Mouse (Mus musculus): ENCODE results near the gene Mroh2a. TPM values are rescaled to one million over a fixed set of nuclear protein-coding genes. Genes with fewer than 3 reads are reported as not detected.

The Mroh2a gene
- polyA plus RNA-seq, 1 experiment from 2014 or later, result 1.9 TPM

DNA sequence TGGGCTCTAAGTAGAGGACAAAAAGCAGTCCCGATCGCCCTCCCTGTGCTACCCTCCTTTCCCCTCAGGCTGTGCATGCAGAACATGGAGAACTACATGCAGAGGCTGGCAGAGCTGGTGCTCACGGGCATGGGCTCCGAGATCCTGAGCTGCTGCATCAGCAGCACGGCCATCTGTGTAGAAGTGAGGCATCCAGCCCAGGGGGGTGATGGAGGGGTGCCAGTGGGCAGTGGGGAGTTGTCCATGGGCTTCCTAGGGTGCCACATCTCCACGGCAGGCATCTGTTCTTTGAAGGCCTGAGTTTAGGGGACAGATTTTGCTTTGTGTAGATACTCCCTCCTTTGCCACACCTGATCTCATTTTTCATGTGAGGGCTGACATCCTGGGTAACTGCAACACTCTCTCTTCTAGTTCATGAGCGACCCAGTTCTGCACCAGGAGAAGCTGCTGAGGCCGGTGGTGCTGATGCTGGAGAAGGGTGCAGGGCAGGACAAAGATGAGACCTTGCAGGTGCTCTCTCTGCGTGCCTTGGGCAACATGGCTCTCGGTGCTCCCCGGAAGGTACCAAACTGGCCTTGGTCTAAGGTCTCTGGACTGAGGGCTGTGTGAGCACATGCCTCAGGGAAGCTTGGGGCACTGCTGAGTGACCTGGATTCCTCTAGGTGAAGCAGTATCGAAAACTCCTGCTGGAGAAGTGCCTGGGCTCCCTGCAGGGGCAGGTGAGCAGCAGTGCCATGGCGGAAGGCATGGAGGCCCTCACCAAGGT lies 29.4 kb downstream of the Mroh2a start:
- ATAC-seq (ENCODE audit: insufficient number of reproducible peaks, low FRiP score, low TSS enrichment, low read depth) (no peak), DNase-seq (ENCODE audit: low spot score) (no peak)
- Histone ChIP-seq H3K9me3 (ENCODE audit: control insufficient read depth, low read length) (peaks cover 79% of the 10 kb centered on the region), H3K4me3 (ENCODE audit: low read depth, low read length) (no peak overlapping the region), H3K27me3 (ENCODE audit: control insufficient read depth, insufficient read depth, low read length) (no peaks in the 10 kb centered on the region), H3K9ac (ENCODE audit: low read length) (no peak overlapping the region), H3K4me1 (ENCODE audit: control insufficient read depth, insufficient read depth, low read length) (no peaks in the 10 kb centered on the region), H3K36me3 (ENCODE audit: control insufficient read depth, insufficient read depth, low read length) (peaks cover 6% of the 10 kb centered on the region), H3K4me2 (ENCODE audit: low read depth, severe bottlenecking) (no peak overlapping the region), H3K27ac (replicated peaks; ENCODE audit: low read depth, low read length) (no peak overlapping the region)
- WGBS, result 81% methylated on average over 13 of the region's 13 CpGs

DNA sequence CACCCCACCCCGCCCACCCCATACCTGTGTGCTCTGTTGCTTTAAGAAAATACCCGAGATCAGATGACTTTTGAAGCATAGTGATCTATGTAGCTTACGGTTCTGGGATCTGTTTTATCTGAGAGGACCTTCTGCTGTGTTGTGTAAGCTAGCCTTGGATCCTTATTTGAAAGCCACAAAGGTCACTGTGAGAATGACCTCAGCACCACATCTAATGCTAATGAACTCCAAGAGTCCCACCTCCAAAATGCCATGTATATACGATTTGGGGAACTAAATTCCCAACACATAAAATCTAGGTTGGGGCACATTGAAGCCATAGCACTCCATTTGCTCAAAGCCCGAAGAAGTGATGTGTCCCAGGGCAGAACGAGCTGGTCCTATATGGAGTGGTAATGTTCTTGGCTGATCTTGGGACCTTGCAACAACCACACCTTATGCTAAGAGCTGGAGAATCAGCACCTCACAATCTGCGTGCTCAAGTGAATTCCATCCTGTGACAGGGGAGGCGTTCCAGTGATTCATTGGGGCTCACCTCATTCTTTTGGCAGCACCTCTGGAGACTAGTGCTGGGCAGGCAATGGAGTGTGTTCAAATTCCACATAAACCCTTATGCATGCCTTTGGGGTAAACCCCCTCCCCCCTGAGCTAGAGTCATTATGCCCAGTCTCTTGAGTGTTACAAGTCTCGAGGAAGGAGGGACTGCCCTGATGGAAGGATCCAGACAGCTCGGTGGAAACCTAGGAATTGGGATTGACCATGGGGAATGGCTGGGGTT lies 30.3 kb downstream of the Mroh2a start:
- H3K9ac ChIP-seq (ENCODE audit: low read length), result no peak overlapping the region
- H3K4me1 ChIP-seq (ENCODE audit: control insufficient read depth, insufficient read depth, low read length), result no peaks in the 10 kb centered on the region
- no peak overlapping the region for H3K4me3 ChIP-seq (ENCODE audit: low read depth, low read length)
- peaks cover 78% of the 10 kb centered on the region for H3K9me3 ChIP-seq (ENCODE audit: control insufficient read depth, low read length)
- H3K36me3 ChIP-seq (ENCODE audit: control insufficient read depth, insufficient read depth, low read length), result peaks cover 12% of the 10 kb centered on the region
- no peaks in the 10 kb centered on the region for H3K27me3 ChIP-seq (ENCODE audit: control insufficient read depth, insufficient read depth, low read length)
- no peak for DNase-seq (ENCODE audit: low spot score)
- H3K4me2 ChIP-seq (ENCODE audit: low read depth, severe bottlenecking), result no peak overlapping the region
- H3K27ac ChIP-seq (replicated peaks; ENCODE audit: low read depth, low read length), result no peak overlapping the region
- 78% methylated on average over 10 of the region's 10 CpGs for WGBS
- ATAC-seq (ENCODE audit: insufficient number of reproducible peaks, low FRiP score, low TSS enrichment, low read depth), result no peak

DNA sequence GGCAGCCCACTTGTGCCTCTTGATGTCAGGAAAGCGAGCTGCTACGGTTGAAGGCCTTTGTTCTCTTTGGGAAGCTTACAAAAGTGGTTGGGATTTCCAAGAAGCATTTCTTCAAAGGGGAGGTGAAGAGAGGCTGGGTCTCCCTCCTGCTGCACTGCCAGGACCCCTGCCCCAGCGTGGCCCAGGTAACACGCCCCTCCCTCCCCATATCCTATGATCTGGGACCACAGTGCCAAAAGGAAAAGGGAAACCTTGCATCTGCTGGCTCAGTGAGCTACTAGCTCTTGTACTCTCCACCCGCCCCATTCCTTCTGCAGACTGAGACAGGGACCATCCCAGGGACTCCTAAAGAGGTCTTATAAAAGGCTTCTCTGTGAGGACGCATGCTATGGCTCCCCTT lies 30.9 kb downstream of the Mroh2a start:
- H3K9me3 ChIP-seq (ENCODE audit: control insufficient read depth, low read length), result peaks cover 77% of the 10 kb centered on the region
- ATAC-seq (ENCODE audit: insufficient number of reproducible peaks, low FRiP score, low TSS enrichment, low read depth) (no peak), DNase-seq (ENCODE audit: low spot score) (no peak)
- H3K27ac ChIP-seq (replicated peaks; ENCODE audit: low read depth, low read length), result no peak overlapping the region
- H3K4me2 ChIP-seq (ENCODE audit: low read depth, severe bottlenecking), result no peak overlapping the region
- H3K4me3 ChIP-seq (ENCODE audit: low read depth, low read length), result no peak overlapping the region
- WGBS, result 82% methylated on average over 6 of the region's 6 CpGs
- H3K27me3 ChIP-seq (ENCODE audit: control insufficient read depth, insufficient read depth, low read length), result no peaks in the 10 kb centered on the region
- peaks cover 18% of the 10 kb centered on the region for H3K36me3 ChIP-seq (ENCODE audit: control insufficient read depth, insufficient read depth, low read length)
- no peak overlapping the region for H3K9ac ChIP-seq (ENCODE audit: low read length)
- H3K4me1 ChIP-seq (ENCODE audit: control insufficient read depth, insufficient read depth, low read length), result no peaks in the 10 kb centered on the region

DNA sequence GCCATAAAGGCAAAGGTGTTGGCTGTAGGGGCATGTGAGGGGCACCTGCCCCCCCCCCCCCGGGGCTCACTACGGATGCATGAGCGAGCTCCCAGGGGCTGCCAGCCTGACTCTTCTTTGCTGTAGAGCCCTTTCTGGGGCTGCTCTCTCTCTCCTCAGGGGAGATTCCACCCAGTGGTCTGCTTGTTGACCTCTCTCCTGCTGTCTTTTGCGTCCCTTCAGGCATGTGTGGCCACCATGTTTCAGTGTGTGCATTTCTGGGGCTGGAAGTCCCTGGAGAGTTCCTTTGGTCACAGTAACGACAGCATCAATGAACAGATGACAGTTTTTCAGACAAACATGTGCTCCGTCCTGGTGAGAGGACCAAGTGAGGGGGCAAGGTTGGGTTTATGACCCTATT lies 31.6 kb downstream of the Mroh2a start:
- Histone ChIP-seq H3K4me3 (ENCODE audit: low read depth, low read length) (no peak overlapping the region), H3K9me3 (ENCODE audit: control insufficient read depth, low read length) (peaks cover 77% of the 10 kb centered on the region), H3K4me1 (ENCODE audit: control insufficient read depth, insufficient read depth, low read length) (no peaks in the 10 kb centered on the region), H3K4me2 (ENCODE audit: low read depth, severe bottlenecking) (no peak overlapping the region), H3K36me3 (ENCODE audit: control insufficient read depth, insufficient read depth, low read length) (peaks cover 25% of the 10 kb centered on the region), H3K27ac (replicated peaks; ENCODE audit: low read depth, low read length) (no peak overlapping the region), H3K27me3 (ENCODE audit: control insufficient read depth, insufficient read depth, low read length) (no peaks in the 10 kb centered on the region), H3K9ac (ENCODE audit: low read length) (no peak overlapping the region)
- WGBS, result 70% methylated on average over 6 of the region's 6 CpGs
- no peak for ATAC-seq (ENCODE audit: insufficient number of reproducible peaks, low FRiP score, low TSS enrichment, low read depth)
- no peak for DNase-seq (ENCODE audit: low spot score)

DNA sequence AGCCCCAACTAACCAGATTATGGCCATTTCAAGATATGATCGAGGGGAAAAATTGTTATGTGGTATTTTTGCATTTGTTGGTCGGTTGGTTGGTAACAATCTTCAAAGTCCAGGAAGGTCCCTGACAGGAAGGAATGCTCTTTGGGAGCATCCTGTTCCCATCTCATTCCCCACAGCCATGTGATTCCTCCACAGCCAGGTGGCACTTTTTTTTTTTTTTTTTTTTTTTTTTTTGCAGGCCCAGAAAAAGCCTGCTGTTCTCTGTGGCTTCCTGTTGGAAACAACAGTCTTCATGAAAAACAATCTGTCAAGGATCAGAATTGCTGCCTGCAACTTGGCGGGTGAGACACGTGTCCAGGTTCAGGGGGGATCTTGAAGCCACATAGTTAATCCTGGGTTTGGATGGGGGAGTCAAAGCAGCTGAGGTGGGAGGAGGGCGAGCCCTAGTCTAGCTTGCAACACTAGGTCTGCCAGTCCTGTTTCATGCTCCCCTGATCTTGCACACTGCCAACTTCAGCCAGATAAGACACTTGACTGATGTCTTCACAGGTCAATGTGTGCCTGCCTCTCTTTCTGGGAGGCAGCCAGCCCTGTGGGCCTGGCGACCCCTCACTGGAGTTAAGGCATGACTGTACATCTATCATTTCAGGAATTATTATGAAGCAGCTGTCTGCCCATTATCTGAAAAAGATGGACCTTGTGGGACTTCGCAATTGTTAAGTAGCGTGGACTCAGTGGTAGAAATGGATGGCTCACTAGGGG lies 32.3 kb downstream of the Mroh2a start:
- H3K27ac ChIP-seq (replicated peaks; ENCODE audit: low read depth, low read length), result no peak overlapping the region
- DNase-seq (ENCODE audit: low spot score) (no peak), ATAC-seq (ENCODE audit: insufficient number of reproducible peaks, low FRiP score, low TSS enrichment, low read depth) (no peak)
- no peaks in the 10 kb centered on the region for H3K27me3 ChIP-seq (ENCODE audit: control insufficient read depth, insufficient read depth, low read length)
- no peak overlapping the region for H3K9ac ChIP-seq (ENCODE audit: low read length)
- H3K4me1 ChIP-seq (ENCODE audit: control insufficient read depth, insufficient read depth, low read length), result no peaks in the 10 kb centered on the region
- WGBS, result 78% methylated on average over 8 of the region's 8 CpGs
- H3K4me3 ChIP-seq (ENCODE audit: low read depth, low read length), result no peak overlapping the region
- H3K4me2 ChIP-seq (ENCODE audit: low read depth, severe bottlenecking), result no peak overlapping the region
- peaks cover 70% of the 10 kb centered on the region for H3K9me3 ChIP-seq (ENCODE audit: control insufficient read depth, low read length)
- H3K36me3 ChIP-seq (ENCODE audit: control insufficient read depth, insufficient read depth, low read length), result peaks cover 32% of the 10 kb centered on the region

DNA sequence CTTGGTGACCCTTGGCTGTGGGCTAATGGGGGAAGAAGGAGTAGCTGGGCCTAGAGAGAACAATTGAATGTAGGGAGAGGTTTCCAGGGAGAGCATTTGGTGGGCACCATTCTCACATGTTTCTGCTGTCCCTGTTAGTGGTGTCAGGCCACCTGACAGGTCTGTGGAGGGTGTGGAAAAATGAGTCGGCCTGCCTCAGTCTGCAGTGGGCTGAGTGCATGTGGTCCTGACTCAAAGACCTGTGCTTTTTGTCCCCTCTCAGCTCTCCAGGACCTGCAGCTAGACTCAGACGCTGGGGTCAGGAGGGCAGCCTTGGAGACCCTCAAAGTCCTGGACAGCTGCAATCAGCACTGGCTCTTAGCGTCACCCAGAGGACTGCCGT lies 32.8 kb downstream of the Mroh2a start:
- Histone ChIP-seq H3K27ac (replicated peaks; ENCODE audit: low read depth, low read length) (no peak overlapping the region), H3K9ac (ENCODE audit: low read length) (no peak overlapping the region), H3K4me3 (ENCODE audit: low read depth, low read length) (no peak overlapping the region), H3K4me1 (ENCODE audit: control insufficient read depth, insufficient read depth, low read length) (no peaks in the 10 kb centered on the region), H3K4me2 (ENCODE audit: low read depth, severe bottlenecking) (no peak overlapping the region), H3K36me3 (ENCODE audit: control insufficient read depth, insufficient read depth, low read length) (peaks cover 38% of the 10 kb centered on the region), H3K9me3 (ENCODE audit: control insufficient read depth, low read length) (peaks cover 69% of the 10 kb centered on the region), H3K27me3 (ENCODE audit: control insufficient read depth, insufficient read depth, low read length) (no peaks in the 10 kb centered on the region)
- 81% methylated on average over 4 of the region's 4 CpGs for whole genome bisulfite sequencing
- ATAC-seq (ENCODE audit: insufficient number of reproducible peaks, low FRiP score, low TSS enrichment, low read depth) (no peak), DNase-seq (ENCODE audit: low spot score) (no peak)

DNA sequence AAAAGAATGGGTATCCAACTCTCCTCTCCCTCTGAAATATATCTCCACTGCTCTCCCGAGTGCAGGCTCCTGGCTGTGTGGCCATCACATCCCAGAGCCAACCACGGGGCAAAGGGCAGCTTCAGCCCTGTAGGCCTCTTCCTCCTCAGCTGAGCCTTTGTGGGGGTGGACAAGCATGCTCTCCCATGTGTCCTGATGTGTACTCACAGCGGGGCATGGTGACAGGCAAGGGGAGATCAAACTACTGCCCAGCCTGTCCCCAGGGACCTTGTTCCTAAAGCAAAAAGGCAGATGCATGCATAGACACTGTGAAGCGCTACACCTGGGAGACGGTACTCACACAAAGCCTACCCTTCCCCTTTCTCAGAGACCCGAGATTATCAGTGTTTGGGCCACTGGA lies 33.3 kb downstream of the Mroh2a start:
- ATAC-seq (ENCODE audit: insufficient number of reproducible peaks, low FRiP score, low TSS enrichment, low read depth), result no peak
- Histone ChIP-seq H3K9me3 (ENCODE audit: control insufficient read depth, low read length) (peaks cover 68% of the 10 kb centered on the region), H3K9ac (ENCODE audit: low read length) (no peak overlapping the region), H3K27me3 (ENCODE audit: control insufficient read depth, insufficient read depth, low read length) (no peaks in the 10 kb centered on the region), H3K4me1 (ENCODE audit: control insufficient read depth, insufficient read depth, low read length) (no peaks in the 10 kb centered on the region), H3K27ac (replicated peaks; ENCODE audit: low read depth, low read length) (no peak overlapping the region), H3K4me2 (ENCODE audit: low read depth, severe bottlenecking) (no peak overlapping the region), H3K36me3 (ENCODE audit: control insufficient read depth, insufficient read depth, low read length) (peaks cover 42% of the 10 kb centered on the region), H3K4me3 (ENCODE audit: low read depth, low read length) (no peak overlapping the region)
- DNase-seq (ENCODE audit: low spot score), result no peak
- 86% methylated on average over 6 of the region's 6 CpGs for WGBS

DNA sequence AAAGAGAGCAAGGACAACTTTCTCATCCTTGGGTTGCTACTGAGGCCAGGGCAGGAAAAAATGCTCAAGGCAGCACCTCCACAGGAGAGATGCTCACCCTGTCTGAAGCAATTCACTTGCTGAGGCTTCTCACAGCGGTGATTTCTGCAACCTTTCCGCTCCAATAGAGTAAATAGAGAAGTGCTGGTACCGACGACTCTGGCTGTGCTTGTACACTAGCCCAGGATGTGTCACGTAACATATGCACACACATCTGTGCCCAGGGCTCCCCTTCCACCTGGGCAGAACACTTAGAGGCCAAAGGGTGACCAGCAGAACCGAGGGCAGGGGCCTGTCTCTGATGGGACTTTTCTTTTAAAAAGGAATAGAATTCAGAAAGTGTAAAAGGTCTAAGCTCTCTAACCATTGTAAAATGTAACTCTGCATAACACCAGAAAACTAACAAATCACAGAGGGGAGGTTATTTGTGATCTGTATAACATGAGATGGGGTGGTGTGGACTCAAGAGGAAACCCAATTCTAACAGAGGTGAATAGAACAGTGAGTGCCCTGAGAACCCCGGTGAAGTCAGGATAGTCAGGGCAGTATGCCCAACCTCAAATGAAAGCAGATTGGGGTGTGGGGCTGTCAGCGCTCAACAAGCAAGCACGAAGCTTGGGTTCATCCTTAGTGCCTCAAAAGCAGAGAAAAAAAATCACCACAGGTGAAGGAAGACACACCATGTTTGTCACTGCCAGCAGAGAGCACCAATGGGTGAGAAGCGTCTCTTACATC lies 34.0 kb downstream of the Mroh2a start:
- H3K4me1 ChIP-seq (ENCODE audit: control insufficient read depth, insufficient read depth, low read length), result no peaks in the 10 kb centered on the region
- H3K36me3 ChIP-seq (ENCODE audit: control insufficient read depth, insufficient read depth, low read length), result peaks cover 49% of the 10 kb centered on the region
- H3K9me3 ChIP-seq (ENCODE audit: control insufficient read depth, low read length), result peaks cover 62% of the 10 kb centered on the region
- H3K9ac ChIP-seq (ENCODE audit: low read length), result no peak overlapping the region
- no peak overlapping the region for H3K4me3 ChIP-seq (ENCODE audit: low read depth, low read length)
- WGBS, result 84% methylated on average over 10 of the region's 10 CpGs
- ATAC-seq (ENCODE audit: insufficient number of reproducible peaks, low FRiP score, low TSS enrichment, low read depth) (no peak), DNase-seq (ENCODE audit: low spot score) (no peak)
- no peak overlapping the region for H3K4me2 ChIP-seq (ENCODE audit: low read depth, severe bottlenecking)
- H3K27me3 ChIP-seq (ENCODE audit: control insufficient read depth, insufficient read depth, low read length), result no peaks in the 10 kb centered on the region
- no peak overlapping the region for H3K27ac ChIP-seq (replicated peaks; ENCODE audit: low read depth, low read length)

All from limb, embryonic 11.5 days (tissue).